Mouse (Mus musculus): Measurements from ENCODE around the gene Tctex1d2.

GRCm38 (mm10) chr16:32453102-32453501 is 33.6 kb downstream of the Tctex1d2 start:
- TF ChIP-seq CTCF (IDR thresholded peaks at IDR 0.05; ENCODE audit: borderline replicate concordance, insufficient read depth, low read depth, low read length) (no peak), POLR2A (IDR thresholded peaks at IDR 0.05; ENCODE audit: borderline replicate concordance, insufficient read depth, low read length) (no peak)

Data from cerebellum, adult 2 months (tissue).